Mouse (Mus musculus): Measurements from ENCODE around the gene Tlk2. TPM values are rescaled to one million over a fixed set of nuclear protein-coding genes. Genes with fewer than 3 reads are reported as not detected.

Gene Tlk2
- polyA plus RNA-seq, 1 experiment from 2014 or later, result 29.4 TPM

DNA sequence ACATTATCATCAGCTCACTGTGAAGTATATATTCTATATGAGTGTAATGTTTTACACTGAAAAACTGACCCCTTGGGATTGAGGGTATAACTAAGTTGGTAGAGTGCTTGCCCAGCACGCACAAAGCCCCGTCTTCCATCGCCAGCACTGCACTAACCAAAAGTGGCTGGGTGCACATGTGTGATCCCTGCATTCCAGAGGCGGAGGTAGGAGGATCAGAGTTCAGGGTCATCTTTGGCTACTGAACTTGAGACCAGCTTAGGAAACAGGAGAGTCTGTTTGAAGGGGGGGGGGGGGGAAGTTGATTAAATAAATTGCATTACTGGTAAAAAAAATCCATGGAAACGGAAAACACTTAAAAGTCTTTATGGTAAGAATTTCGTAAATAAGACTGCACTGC, 101.8 kb downstream of the Tlk2 start:
- 93% methylated on average over 6 of the region's 6 CpGs for WGBS
- Histone ChIP-seq H3K9me3 (no peaks in the 10 kb centered on the region), H3K27ac (replicated peaks) (no peak overlapping the region), H3K27me3 (no peaks in the 10 kb centered on the region), H3K4me3 (no peak overlapping the region), H3K9ac (replicated peaks) (no peak overlapping the region), H3K4me1 (no peaks in the 10 kb centered on the region), H3K4me2 (replicated peaks) (no peak overlapping the region), H3K36me3 (peaks cover 85% of the 10 kb centered on the region)
- no peak for ATAC-seq (ENCODE audit: low FRiP score, low read depth)

DNA sequence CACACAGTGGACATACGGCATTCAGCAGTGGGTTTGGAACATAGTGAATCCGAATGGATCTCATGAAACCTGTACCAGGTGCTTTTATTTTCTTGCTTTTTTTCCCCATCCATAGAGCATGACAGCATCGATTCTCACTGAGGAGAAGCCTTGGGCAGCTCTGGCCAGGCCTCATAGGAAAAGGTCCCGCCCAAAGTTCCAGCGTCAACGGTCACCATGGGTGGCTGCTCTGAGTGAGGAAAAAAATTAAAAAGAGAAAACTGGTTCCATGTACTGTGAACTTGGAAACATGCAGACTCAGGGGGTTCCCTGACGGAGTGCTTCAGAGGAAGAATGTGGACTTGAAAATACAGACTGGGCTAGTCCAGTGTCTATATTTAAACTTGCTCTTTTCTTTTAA, 102.7 kb downstream of the Tlk2 start:
- H3K27me3 ChIP-seq, result no peaks in the 10 kb centered on the region
- H3K9me3 ChIP-seq, result no peaks in the 10 kb centered on the region
- no peak for ATAC-seq (ENCODE audit: low FRiP score, low read depth)
- H3K4me3 ChIP-seq, result no peak overlapping the region
- WGBS, result 88% methylated on average over 7 of the region's 7 CpGs
- no peak overlapping the region for H3K9ac ChIP-seq (replicated peaks)
- peaks cover 82% of the 10 kb centered on the region for H3K36me3 ChIP-seq
- no peak overlapping the region for H3K27ac ChIP-seq (replicated peaks)
- H3K4me1 ChIP-seq, result no peaks in the 10 kb centered on the region
- H3K4me2 ChIP-seq (replicated peaks), result no peak overlapping the region

DNA sequence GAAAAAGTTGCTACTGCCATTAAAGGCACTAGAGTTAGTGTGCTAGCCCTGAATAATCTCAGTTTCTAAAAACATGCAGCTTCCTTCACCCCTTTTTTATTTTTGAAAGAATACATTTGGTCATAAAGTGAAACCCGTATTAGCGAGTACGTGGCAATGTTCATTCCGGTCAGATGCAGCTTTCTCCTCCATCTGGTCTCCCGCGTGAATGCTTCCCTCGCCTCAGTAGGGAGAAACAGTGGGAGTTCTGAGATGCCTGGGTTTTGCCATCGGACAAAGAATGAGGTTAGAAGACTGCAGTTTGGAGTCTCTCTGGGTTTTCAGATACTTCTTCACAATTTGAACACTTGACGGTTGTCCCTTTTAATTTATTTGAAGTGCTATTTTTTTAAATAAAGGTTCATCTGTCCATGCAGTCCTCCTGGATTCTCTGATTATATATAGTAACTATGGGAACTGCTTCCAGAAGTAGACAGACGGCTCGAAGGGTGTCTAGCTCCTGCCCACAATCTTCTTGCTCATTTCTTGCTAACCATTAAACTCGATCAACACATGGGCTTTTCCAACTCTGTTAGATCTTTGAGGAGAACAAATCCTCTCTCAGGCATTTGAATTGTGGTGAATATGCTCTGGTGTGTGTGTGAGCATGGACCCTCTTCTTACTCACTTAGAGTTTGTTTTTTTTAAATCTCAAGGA, 103.3 kb downstream of the Tlk2 start:
- H3K9me3 ChIP-seq, result no peaks in the 10 kb centered on the region
- no peaks in the 10 kb centered on the region for H3K27me3 ChIP-seq
- no peak for ATAC-seq (ENCODE audit: low FRiP score, low read depth)
- H3K9ac ChIP-seq (replicated peaks), result no peak overlapping the region
- no peaks in the 10 kb centered on the region for H3K4me1 ChIP-seq
- peaks cover 77% of the 10 kb centered on the region for H3K36me3 ChIP-seq
- WGBS, result 83% methylated on average over 12 of the region's 12 CpGs
- H3K27ac ChIP-seq (replicated peaks), result no peak overlapping the region
- no peak overlapping the region for H3K4me2 ChIP-seq (replicated peaks)
- no peak overlapping the region for H3K4me3 ChIP-seq

DNA sequence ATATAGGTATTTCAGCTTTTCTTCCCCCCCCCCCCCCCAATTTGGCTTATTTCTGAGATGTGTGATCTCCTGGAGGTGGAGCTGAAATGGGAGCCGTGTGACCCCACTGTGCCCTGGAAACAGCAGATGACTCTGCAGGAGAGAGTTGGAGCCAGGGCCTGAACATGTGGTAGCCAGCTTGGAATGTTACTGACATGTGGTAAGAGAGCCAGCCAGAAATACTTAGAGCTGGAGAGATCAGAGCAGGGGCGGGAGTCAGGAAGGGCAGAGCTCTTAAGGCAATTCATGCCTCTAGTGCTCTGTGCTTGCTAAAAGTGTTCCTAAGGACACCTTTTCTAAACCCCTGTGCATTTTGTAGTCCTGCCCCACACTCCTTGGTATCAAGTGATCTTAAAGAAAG, 103.9 kb downstream of the Tlk2 start:
- H3K4me3 ChIP-seq, result no peak overlapping the region
- 87% methylated on average over 2 of the region's 2 CpGs for WGBS
- no peak overlapping the region for H3K4me2 ChIP-seq (replicated peaks)
- H3K4me1 ChIP-seq, result no peaks in the 10 kb centered on the region
- H3K27ac ChIP-seq (replicated peaks), result no peak overlapping the region
- ATAC-seq (ENCODE audit: low FRiP score, low read depth), result no peak
- H3K9ac ChIP-seq (replicated peaks), result no peak overlapping the region
- no peaks in the 10 kb centered on the region for H3K27me3 ChIP-seq
- peaks cover 76% of the 10 kb centered on the region for H3K36me3 ChIP-seq
- H3K9me3 ChIP-seq, result no peaks in the 10 kb centered on the region

DNA sequence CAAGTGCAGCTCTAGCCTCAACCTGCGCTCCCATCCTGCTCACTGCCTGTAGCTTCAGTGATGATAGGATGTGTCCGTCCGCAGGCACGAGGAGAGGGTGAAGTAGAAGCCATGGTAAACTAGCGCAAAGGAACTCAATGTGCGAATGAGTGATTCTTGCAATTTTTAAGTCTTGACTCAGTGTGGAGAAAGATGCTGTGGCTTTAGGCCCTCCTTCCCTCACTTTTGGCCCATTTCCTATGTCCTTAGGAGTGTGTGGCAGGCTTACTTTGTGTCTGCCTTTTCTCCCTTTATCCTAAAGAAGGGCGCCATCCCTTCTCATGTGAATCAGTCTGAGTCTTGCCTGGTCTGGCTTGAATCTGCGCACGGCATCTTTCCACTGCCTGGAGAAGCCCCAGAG, 104.4 kb downstream of the Tlk2 start:
- H3K27me3 ChIP-seq, result no peaks in the 10 kb centered on the region
- no peak overlapping the region for H3K4me2 ChIP-seq (replicated peaks)
- 95% methylated on average over 9 of the region's 9 CpGs for WGBS
- no peak overlapping the region for H3K9ac ChIP-seq (replicated peaks)
- ATAC-seq (ENCODE audit: low FRiP score, low read depth), result no peak
- H3K36me3 ChIP-seq, result peaks cover 75% of the 10 kb centered on the region
- H3K4me1 ChIP-seq, result no peaks in the 10 kb centered on the region
- no peak overlapping the region for H3K27ac ChIP-seq (replicated peaks)
- H3K9me3 ChIP-seq, result no peaks in the 10 kb centered on the region
- H3K4me3 ChIP-seq, result no peak overlapping the region

DNA sequence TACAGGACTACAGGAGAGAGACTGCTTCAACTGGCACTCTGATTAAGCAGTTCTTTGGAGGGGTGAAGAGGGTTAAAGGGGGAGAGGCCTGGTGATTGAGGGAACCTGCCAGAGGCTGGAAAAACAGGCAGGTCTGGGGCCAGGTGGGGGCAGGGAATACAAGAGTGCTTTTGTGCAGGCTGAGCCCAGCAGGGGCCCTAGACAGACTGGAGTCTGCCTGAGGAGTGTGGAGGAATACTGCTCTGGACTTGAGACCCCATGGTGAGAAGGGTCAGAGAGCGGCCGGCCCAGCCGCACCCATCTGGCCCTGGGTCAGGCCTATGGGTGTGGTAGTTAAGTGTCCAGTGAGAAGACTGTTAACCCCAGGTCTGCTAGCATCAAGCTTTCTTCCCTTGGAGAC, 107.1 kb downstream of the Tlk2 start:
- Histone ChIP-seq H3K36me3 (peaks cover 56% of the 10 kb centered on the region), H3K9me3 (no peaks in the 10 kb centered on the region), H3K4me1 (no peaks in the 10 kb centered on the region), H3K9ac (replicated peaks) (no peak overlapping the region), H3K4me2 (replicated peaks) (no peak overlapping the region), H3K27me3 (peaks cover 8% of the 10 kb centered on the region; the same call in 1 of the 2 replicates), H3K27ac (replicated peaks) (no peak overlapping the region), H3K4me3 (no peak overlapping the region)
- WGBS, result 63% methylated on average over 3 of the region's 3 CpGs
- no peak for ATAC-seq (ENCODE audit: low FRiP score, low read depth)

DNA sequence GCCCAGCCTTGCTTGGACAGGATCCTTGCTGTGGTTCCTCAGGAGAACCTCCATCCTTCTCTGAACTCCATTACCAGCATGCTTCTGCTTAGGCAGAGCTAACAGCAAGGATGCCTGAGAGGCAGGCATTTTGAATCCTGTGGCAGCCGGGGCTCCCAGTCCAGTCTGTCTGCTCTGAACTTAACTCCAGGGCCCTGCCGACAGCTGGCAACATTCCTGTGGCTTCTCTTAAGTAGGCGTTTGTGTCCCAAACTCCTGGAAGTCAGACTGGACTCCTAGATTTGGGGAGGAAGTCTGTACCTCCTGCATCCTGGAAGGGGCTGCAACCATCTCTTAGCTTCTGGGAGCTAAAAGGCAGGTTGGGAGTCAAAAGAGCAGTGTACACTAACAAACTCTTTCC, 110.8 kb downstream of the Tlk2 start:
- Histone ChIP-seq H3K36me3 (peaks cover 22% of the 10 kb centered on the region), H3K9ac (replicated peaks) (no peak overlapping the region), H3K27ac (replicated peaks) (no peak overlapping the region), H3K4me2 (replicated peaks) (no peak overlapping the region), H3K4me3 (no peak overlapping the region), H3K27me3 (peaks cover 8% of the 10 kb centered on the region; the same call in 1 of the 2 replicates), H3K4me1 (peaks cover 26% of the 10 kb centered on the region), H3K9me3 (no peaks in the 10 kb centered on the region)
- no peak for ATAC-seq (ENCODE audit: low FRiP score, low read depth)
- WGBS, result 54% methylated on average over 3 of the region's 3 CpGs

DNA sequence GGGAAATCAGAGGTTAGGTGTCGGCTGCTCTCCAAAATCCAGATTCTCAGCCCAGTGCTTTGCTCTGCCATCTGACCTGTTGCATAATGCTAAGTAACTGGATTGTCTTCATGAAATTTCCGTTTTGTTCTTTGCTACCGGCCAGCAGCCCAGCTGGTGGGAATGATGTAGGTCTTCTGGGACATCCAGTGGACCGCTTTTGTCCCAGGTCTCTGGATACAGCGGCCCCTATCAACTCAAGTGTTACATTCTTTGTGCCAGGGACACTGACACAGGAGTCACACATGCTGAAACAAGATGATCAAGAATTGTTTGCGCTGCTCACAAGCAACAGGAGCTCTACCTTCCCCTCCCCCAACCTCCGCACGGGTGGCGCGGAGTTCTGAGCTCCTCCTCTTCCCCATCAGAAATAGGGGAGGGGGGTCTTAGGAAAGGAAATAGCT, 113.1 kb downstream of the Tlk2 start:
- WGBS, result 1% methylated on average over 10 of the region's 10 CpGs
- Histone ChIP-seq H3K9me3 (no peaks in the 10 kb centered on the region), H3K4me2 (replicated peaks) (peak overlapping the region; percentile 81), H3K4me1 (peaks cover 29% of the 10 kb centered on the region), H3K4me3 (peak overlapping the region; percentile 48), H3K27me3 (peaks cover 8% of the 10 kb centered on the region; the same call in 1 of the 2 replicates), H3K27ac (replicated peaks) (peak overlapping the region; percentile 82), H3K36me3 (peaks cover 11% of the 10 kb centered on the region; the same call in 1 of the 2 replicates), H3K9ac (replicated peaks) (peak overlapping the region; percentile 68; the same call in 1 of the 2 replicates)
- ATAC-seq (ENCODE audit: low FRiP score, low read depth), result no peak; the same call in 1 of the 2 replicates

DNA sequence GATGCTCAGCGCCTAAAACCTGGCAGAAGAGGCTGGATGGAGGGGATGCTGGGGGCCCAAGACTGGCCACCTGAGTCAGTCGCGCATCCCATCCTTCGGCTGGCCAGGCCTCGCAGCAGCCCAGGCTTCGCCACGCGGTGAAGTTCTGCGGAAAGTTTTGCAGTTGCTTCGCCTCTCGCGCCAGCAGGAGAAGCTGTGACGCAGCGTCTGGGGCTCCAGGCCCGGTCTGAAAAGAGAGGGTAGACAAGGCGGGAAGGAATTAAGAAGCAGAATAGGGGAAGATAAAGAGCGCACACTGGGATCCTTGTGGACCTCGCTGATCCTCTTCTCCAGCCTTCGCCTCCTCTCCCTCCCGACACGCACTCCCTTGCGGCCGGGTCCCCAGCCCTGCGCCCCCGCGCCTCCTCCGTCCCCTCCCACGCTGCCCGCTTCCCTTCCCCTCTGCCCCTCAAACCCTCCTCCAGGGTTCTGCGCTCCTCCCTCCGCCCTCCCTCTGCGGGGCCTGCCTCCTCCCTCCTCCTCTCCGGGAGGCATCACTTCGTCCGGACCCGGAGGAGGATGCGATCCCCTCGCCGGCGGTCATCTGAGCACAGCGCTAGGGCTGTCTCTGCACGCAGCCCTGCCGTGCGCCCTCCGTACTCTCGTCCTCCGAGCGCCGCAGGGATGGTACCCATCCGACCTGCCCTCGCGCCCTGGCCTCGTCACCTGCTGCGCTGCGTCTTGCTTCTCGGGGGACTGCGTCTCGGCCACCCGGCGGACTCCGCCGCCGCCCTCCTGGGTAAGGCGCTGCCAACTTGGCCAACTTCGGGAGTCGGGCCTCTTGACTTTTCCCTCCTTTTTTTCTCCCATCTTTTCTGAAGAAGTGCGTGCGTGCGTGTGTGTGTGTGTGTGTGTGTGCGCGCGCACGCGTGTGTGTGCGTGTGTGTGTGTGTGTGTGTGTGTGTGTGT, 113.8 kb downstream of the Tlk2 start, which contains the start of gene Mrc2:
Gene Mrc2, plus strand, starts transcription at position 520 of the 948 bp plus-strand sequence.
- H3K4me2 ChIP-seq (replicated peaks), result peak within 1 kb of the TSS; percentile 81
- peak within 1 kb of the TSS; percentile 48 for H3K4me3 ChIP-seq
- H3K36me3 ChIP-seq, result peaks cover 6% of the 10 kb centered on the region; the same call in 1 of the 2 replicates
- WGBS, result under 1% methylated on average over 57 of the region's 75 CpGs
- H3K9ac ChIP-seq (replicated peaks), result peak within 1 kb of the TSS; percentile 68
- peak; percentile 75 for ATAC-seq (ENCODE audit: low FRiP score, low read depth)
- H3K27ac ChIP-seq (replicated peaks), result peak within 1 kb of the TSS; percentile 82
- peaks cover 29% of the 10 kb centered on the region for H3K4me1 ChIP-seq
- peaks cover 8% of the 10 kb centered on the region; the same call in 1 of the 2 replicates for H3K27me3 ChIP-seq
- no peaks in the 10 kb centered on the region for H3K9me3 ChIP-seq

DNA sequence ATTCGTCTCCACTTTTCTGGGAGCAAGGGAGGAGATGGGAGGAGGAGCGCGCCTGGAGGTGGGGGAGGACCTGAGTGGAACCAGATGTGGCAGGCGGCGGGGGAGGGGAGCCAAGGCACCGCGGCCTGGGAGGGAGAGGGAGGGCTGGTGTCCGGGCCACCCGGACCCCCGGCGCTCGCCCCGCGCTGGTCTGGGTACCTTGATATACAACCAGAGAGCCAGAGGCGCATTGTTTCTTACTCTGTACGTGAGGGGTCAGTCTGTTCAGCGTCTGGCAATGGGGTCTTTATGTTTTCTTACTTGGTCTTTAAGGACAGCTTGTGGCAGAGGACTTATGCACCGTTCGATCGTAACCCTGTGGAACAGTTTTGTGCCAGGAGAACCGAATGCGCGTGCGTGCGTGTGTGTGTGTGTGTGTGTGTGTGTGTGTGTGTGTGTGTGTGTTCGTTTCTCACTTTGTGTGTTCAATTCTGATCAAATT, 114.5 kb downstream of the Tlk2 start:
- Histone ChIP-seq H3K9me3 (no peaks in the 10 kb centered on the region), H3K4me3 (peak overlapping the region; percentile 48), H3K4me2 (replicated peaks) (peak overlapping the region; percentile 81), H3K4me1 (peaks cover 29% of the 10 kb centered on the region), H3K36me3 (peaks cover 8% of the 10 kb centered on the region), H3K27me3 (peaks cover 8% of the 10 kb centered on the region; the same call in 1 of the 2 replicates), H3K9ac (replicated peaks) (peak overlapping the region; percentile 68), H3K27ac (replicated peaks) (peak overlapping the region; percentile 82; the same call in 1 of the 2 replicates)
- peak; percentile 44 for ATAC-seq (ENCODE audit: low FRiP score, low read depth)
- 0% methylated on average over 26 of the region's 26 CpGs for WGBS

DNA sequence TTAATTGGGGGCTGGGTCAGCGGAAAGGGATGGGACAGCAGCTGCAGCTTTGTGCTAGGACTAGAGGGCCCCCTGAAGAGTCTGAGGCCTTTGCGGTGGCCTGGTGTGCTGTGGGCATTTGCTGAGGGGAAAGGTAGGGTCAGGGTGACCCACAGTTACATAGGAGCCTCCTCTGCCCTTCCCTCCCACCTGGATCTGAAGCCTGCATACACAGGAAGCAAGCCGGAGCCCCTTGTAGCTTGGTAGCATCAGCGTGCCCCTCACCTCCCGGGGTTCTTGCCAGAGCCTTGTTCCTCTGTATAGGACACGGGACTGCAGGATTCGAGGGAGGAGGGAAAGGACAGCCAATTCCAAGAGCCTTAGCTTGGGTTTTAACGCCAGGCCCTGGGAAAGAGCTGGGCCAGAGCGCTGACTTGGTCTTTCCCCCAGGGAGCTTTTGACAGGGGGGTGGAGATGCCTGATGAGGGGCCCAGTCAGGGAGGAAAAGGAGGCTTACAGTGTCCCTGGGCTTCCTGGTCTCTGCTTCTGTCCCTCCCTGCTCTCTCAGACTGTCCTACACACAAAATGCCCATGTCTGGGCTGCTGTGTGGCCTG, 115.4 kb downstream of the Tlk2 start:
- Histone ChIP-seq H3K9me3 (no peaks in the 10 kb centered on the region), H3K9ac (replicated peaks) (peak overlapping the region; percentile 68), H3K36me3 (peaks cover 12% of the 10 kb centered on the region), H3K27me3 (peaks cover 8% of the 10 kb centered on the region; the same call in 1 of the 2 replicates), H3K27ac (replicated peaks) (peak overlapping the region; percentile 61), H3K4me1 (peaks cover 29% of the 10 kb centered on the region), H3K4me3 (peak overlapping the region; percentile 48), H3K4me2 (replicated peaks) (peak overlapping the region; percentile 81)
- WGBS, result 3% methylated on average over 9 of the region's 9 CpGs
- no peak for ATAC-seq (ENCODE audit: low FRiP score, low read depth)
